Comparison of ENCODE assay signal across 9 mouse cellular contexts in genomic region chr14:24358295-24358951, GRCm38 (mm10).
DNase-seq lines count a peak whose midpoint lies in the region; ATAC-seq and TF ChIP-seq lines count a peak whose summit lies in the region.
"Had no signal": no experiment of that assay in that cellular context is flagged by ENCODE, and none has a peak within 500 bp of the region (broad histone marks: within the 10 kb centered on the region; RNA-seq: fewer than 3 reads in every experiment).

No protein-coding gene starts in this region.

- peak; percentile 6 for DNase-seq in heart, postnatal 0 days (ENCODE audit: low spot score)
- peak; percentile 22 for DNase-seq in 3T3-L1 (ENCODE audit: low read depth, low spot score)
- DNase-seq in adrenal gland, adult (ENCODE audit: inconsistent age in 2 of 2, low spot score in 1 of 2) = peak; percentile 54 to 80
- DNase-seq in kidney, postnatal 10 days = peak; percentile 58
- DNase-seq in lung, postnatal 14 days = peak; percentile 39
- DNase-seq in thymus, adult 2 months = peak; percentile 50

- no peaks in the 10 kb centered on the region for H3K9me3 ChIP-seq in heart, postnatal 0 days (replicated peaks; ENCODE audit: control insufficient read depth, low read length)
- H3K9me3 ChIP-seq in heart, embryonic 12.5 days (replicated peaks) = no peaks in the 10 kb centered on the region
- H3K9me3 ChIP-seq: liver, embryonic 15.5 days had no signal

- H3K9ac ChIP-seq in heart, postnatal 0 days (replicated peaks; ENCODE audit: low read depth, low read length) = no peak overlapping the region
- H3K9ac ChIP-seq in heart, embryonic 12.5 days = no peak overlapping the region
- H3K9ac ChIP-seq: liver, embryonic 15.5 days had no signal

- H3K4me3 ChIP-seq in heart, postnatal 0 days (ENCODE audit: low read depth, low read length) = no peak overlapping the region
- H3K4me3 ChIP-seq in heart, embryonic 12.5 days = no peak overlapping the region
- no peak overlapping the region for H3K4me3 ChIP-seq in thymus, adult 2 months (ENCODE audit: control insufficient read depth, insufficient read depth, low read length)
- H3K4me3 ChIP-seq: liver, embryonic 15.5 days had no signal

- no peak for TF ChIP-seq POLR2A in thymus, adult 2 months (IDR thresholded peaks at IDR 0.05; ENCODE audit: control insufficient read depth, extremely low read depth, insufficient read depth, low read length, poor library complexity)

- TF ChIP-seq CTCF in heart, postnatal 0 days (IDR thresholded peaks at IDR 0.05; ENCODE audit: low read depth) = peak; percentile 59
- no peak for TF ChIP-seq CTCF in thymus, adult 2 months (IDR thresholded peaks at IDR 0.05; ENCODE audit: borderline replicate concordance, control insufficient read depth, extremely low read depth, insufficient read depth, low read length, poor library complexity)

- 61% methylated on average over 22 of the region's 22 CpGs for WGBS in heart, postnatal 0 days
- WGBS in heart, embryonic 12.5 days = 67% methylated on average over 22 of the region's 22 CpGs
- WGBS in thymus, adult 2 months = 63% methylated on average over 22 of the region's 22 CpGs

- H3K27ac ChIP-seq in heart, postnatal 0 days (ENCODE audit: low read depth) = no peak overlapping the region
- H3K27ac ChIP-seq in heart, embryonic 12.5 days (ENCODE audit: poor library complexity, severe bottlenecking) = no peak overlapping the region
- H3K27ac ChIP-seq in thymus, adult 2 months (ENCODE audit: control insufficient read depth, insufficient read depth, low read length) = no peak overlapping the region
- H3K27ac ChIP-seq: liver, embryonic 15.5 days had no signal

- no peaks in the 10 kb centered on the region for H3K36me3 ChIP-seq in heart, postnatal 0 days (replicated peaks; ENCODE audit: control insufficient read depth, insufficient read depth, low read length)
- no peaks in the 10 kb centered on the region for H3K36me3 ChIP-seq in heart, embryonic 12.5 days
- H3K36me3 ChIP-seq in thymus, adult 2 months (ENCODE audit: control insufficient read depth, insufficient read depth, low read length) = no peaks in the 10 kb centered on the region
- H3K36me3 ChIP-seq: liver, embryonic 15.5 days had no signal

- no peak for ATAC-seq in heart, postnatal 0 days (ENCODE audit: insufficient read depth, low read depth)
- ATAC-seq in heart, embryonic 12.5 days (ENCODE audit: insufficient number of reproducible peaks, low FRiP score) = no peak
- ATAC-seq in common myeloid progenitor, adult 5-6 weeks (replicated peaks; ENCODE audit: low read depth, poor library complexity, severe bottlenecking) = peak; percentile 65

- no peaks in the 10 kb centered on the region for H3K27me3 ChIP-seq in heart, postnatal 0 days (ENCODE audit: control insufficient read depth, insufficient read depth, low read length)
- H3K27me3 ChIP-seq in heart, embryonic 12.5 days (replicated peaks) = no peaks in the 10 kb centered on the region
- H3K27me3 ChIP-seq in thymus, adult 2 months (ENCODE audit: control insufficient read depth, insufficient read depth, low read length) = no peaks in the 10 kb centered on the region
- H3K27me3 ChIP-seq: liver, embryonic 15.5 days had no signal

- no peak overlapping the region for H3K4me2 ChIP-seq in heart, postnatal 0 days (ENCODE audit: low read depth, low read length)
- no peak overlapping the region for H3K4me2 ChIP-seq in heart, embryonic 12.5 days
- H3K4me2 ChIP-seq: liver, embryonic 15.5 days had no signal

- no peaks in the 10 kb centered on the region for H3K4me1 ChIP-seq in heart, postnatal 0 days (ENCODE audit: control insufficient read depth, insufficient read depth)
- H3K4me1 ChIP-seq in heart, embryonic 12.5 days (replicated peaks) = no peaks in the 10 kb centered on the region
- H3K4me1 ChIP-seq in thymus, adult 2 months (replicated peaks; ENCODE audit: control insufficient read depth, insufficient read depth, low read length) = no peaks in the 10 kb centered on the region
- H3K4me1 ChIP-seq: liver, embryonic 15.5 days had no signal

- TF ChIP-seq EP300 in heart, postnatal 0 days (IDR thresholded peaks at IDR 0.05; ENCODE audit: low read depth) = no peak

Comparison
In these comparisons a context has a peak if more than half of its experiments do, and no peak if none do; other contexts are left out.
1. DNase-seq: peak in every context shown above with its lines; median percentile 67 in adrenal gland, adult; 58 in kidney, postnatal 10 days; 50 in thymus, adult 2 months; 39 in lung, postnatal 14 days; 22 in 3T3-L1; 6 in heart, postnatal 0 days.